Mouse (Mus musculus) intestine, postnatal 0 days (tissue): Measurements from ENCODE around the gene Mon2. TPM values are rescaled to one million over a fixed set of nuclear protein-coding genes. Genes with fewer than 3 reads are reported as not detected.
A peak's percentile ranks its signal among the peaks of the same experiment; 100 is the strongest.
"Not testable (repeated sequence)": the region's sequence is repeated elsewhere in the genome, so short reads cannot be mapped to it uniquely, and the experiment has no call there.

Experiments
- ATAC-seq: fragments of 200-750 bp; cut with Nextera tagmentation; 2 replicates; pipeline ENCODE4 v1.8.0; 2017; ENCODE audit warnings: mild to moderate bottlenecking, moderate TSS enrichment, moderate library complexity
- H3K27ac ChIP-seq: fragments of 300-500 bp; sonication (generic); 2 replicates; pipeline ENCODE4 v1.5.1; 2014; ENCODE audit warnings: mild to moderate bottlenecking, low read depth, low read length, moderate library complexity
- H3K27me3 ChIP-seq: fragments of 300-500 bp; sonication (generic); replicated peaks from 2 replicates; pipeline ENCODE4 v1.6.1; 2014; ENCODE audit warnings: low read length, mixed read lengths; ENCODE audit not compliant: control insufficient read depth, insufficient read depth
- H3K36me3 ChIP-seq: fragments of 300-500 bp; sonication (generic); 2 replicates; pipeline ENCODE4 v1.6.1; 2014; ENCODE audit warnings: mild to moderate bottlenecking, moderate library complexity; ENCODE audit not compliant: control insufficient read depth, insufficient read depth
- H3K4me1 ChIP-seq: fragments of 300-500 bp; sonication (generic); replicated peaks from 2 replicates; pipeline ENCODE4 v1.6.1; 2014; ENCODE audit warnings: antibody characterized with exemption, low read length, mixed read lengths; ENCODE audit not compliant: control insufficient read depth, insufficient read depth
- H3K4me2 ChIP-seq: fragments of 300-500 bp; sonication (generic); replicated peaks from 2 replicates; pipeline ENCODE4 v1.6.1; 2014; ENCODE audit warnings: low read depth, mild to moderate bottlenecking, moderate library complexity
- H3K4me3 ChIP-seq: fragments of 300-500 bp; sonication (generic); 2 replicates; pipeline ENCODE4 v1.5.1; 2014; ENCODE audit warnings: low read depth, low read length
- H3K9ac ChIP-seq: fragments of 300-500 bp; sonication (generic); 2 replicates; pipeline ENCODE4 v1.6.1; 2014; ENCODE audit warnings: mild to moderate bottlenecking, low read depth, low read length
- H3K9me3 ChIP-seq: fragments of 300-500 bp; sonication (generic); 2 replicates; pipeline ENCODE4 v1.6.1; 2016; ENCODE audit warnings: mixed run types; ENCODE audit not compliant: control insufficient read depth
- CTCF ChIP-seq: sonication (generic); IDR thresholded peaks from 2 replicates; pipeline ENCODE4 v1.5.1; 2016; ENCODE audit warnings: low read depth, mild to moderate bottlenecking, control low read depth, antibody characterized with exemption, moderate library complexity
- WGBS: fragments of 180-500 bp; shearing (Covaris S2); extraction: QIAGEN DNeasy Blood & Tissue Kit; methylation state at CpG from one replicate; pipeline ENCODE4 v1.1.7; 2014; 5-methylcytosine and 5-hydroxymethylcytosine counted together
- polyA plus RNA-seq: library from polyadenylated mRNA; unstranded; fragments of >200 nt; fragmentation: Nextera tagmentation; extraction: Ambion mirVana; gene quantifications from 2 replicates; pipeline ENCODE4 v1.2.1, GENCODE M21; 2015

The Mon2 gene
- polyA plus RNA-seq, 1 experiment from 2014 or later = 16.4 TPM

DNA sequence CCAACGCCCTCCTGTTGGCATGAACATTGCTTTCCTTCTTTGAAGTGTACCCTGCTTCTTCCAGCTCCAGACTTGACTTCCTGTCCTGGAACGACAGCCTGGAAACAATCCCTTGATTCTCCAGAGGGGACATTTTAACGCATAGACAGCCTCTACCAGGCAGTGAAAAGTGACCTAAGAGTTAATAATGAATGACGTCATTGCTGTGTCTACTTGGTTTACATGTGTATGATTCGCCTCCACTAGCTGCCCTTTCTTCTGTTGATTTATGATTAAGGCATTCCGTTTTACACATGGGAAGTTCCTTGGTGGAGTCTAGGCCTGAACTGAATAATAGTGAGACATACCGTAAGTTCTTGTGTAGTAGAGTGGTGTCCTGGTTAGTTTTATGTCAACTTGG is 109.9 kb downstream of the Mon2 start:
- Histone ChIP-seq H3K9ac (no peak overlapping the region), H3K4me1 (no peaks in the 10 kb centered on the region), H3K9me3 (no peaks in the 10 kb centered on the region), H3K27ac (no peak overlapping the region), H3K36me3 (no peaks in the 10 kb centered on the region), H3K4me2 (no peak overlapping the region), H3K27me3 (no peaks in the 10 kb centered on the region), H3K4me3 (no peak overlapping the region)
- WGBS = 50% methylated on average over 7 of the region's 7 CpGs
- TF ChIP-seq CTCF = no peak
- 0 out of 2 replicates have a peak, but pooled peaks have one; percentile 19 for ATAC-seq

- not testable (repeated sequence) for H3K4me1 ChIP-seq, H3K4me2 ChIP-seq, H3K9ac ChIP-seq, H3K27me3 ChIP-seq, H3K36me3 ChIP-seq, ATAC-seq, H3K9me3 ChIP-seq, H3K4me3 ChIP-seq, H3K27ac ChIP-seq
- 90% methylated on average over 4 of the region's 5 CpGs for WGBS
Observed at GRCm38 (mm10) chr10:122965650-122966049, 110.7 kb downstream of the Mon2 start.

- no peaks in the 10 kb centered on the region for H3K36me3 ChIP-seq
- H3K27me3 ChIP-seq = no peaks in the 10 kb centered on the region
- TF ChIP-seq CTCF = no peak
- ATAC-seq = no peak
- 45% methylated on average over 4 of the region's 4 CpGs for WGBS
- 0 out of 2 replicates have a peak overlapping the region, but pooled peaks have one; percentile 53 for H3K4me2 ChIP-seq
- H3K9me3 ChIP-seq = no peaks in the 10 kb centered on the region
- no peaks in the 10 kb centered on the region for H3K4me1 ChIP-seq
- no peak overlapping the region for H3K9ac ChIP-seq
- H3K4me3 ChIP-seq = no peak overlapping the region
- no peak overlapping the region for H3K27ac ChIP-seq
Observed at GRCm38 (mm10) chr10:122964241-122964636, 112.1 kb downstream of the Mon2 start.

DNA sequence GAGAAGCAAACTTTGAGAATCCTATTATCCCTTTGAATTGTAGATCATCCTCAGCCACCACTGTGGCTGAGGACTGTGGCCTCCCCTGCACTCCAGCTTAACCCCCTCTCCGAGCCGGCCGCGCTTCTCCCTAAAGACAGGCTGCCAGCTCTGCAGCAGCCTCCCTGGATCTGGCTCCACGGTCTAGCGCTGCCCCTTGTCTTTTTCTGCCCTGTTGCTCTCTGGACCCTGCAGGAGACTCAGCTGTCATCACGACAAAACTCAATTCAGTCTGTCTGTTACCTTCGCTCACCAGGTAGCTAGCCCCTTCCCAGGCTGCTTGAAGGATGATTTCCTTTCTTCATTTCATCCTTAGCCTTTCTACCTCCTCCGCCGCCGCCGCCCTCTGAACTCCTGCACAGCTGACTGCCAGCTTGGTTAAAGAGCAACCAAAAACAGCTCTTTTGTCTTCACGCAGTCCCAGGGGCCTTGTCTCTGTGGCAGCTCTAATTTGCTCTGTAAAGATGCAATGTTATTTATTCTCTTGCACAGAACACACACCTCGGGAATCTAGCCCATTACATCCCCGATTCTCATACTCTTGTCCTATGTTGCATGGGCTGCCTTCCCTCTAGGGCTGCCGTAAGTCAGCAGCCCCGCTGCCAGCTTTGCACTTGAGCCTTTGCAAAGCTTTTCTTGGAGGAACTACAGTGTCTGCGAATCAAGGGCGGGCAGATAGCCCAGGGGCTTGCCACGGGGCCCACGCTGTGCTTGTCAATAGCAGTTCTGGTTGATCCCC is 112.7 kb downstream of the Mon2 start:
- 13% methylated on average over 21 of the region's 21 CpGs for WGBS
- TF ChIP-seq CTCF = no peak
- Histone ChIP-seq H3K36me3 (no peaks in the 10 kb centered on the region), H3K27me3 (no peaks in the 10 kb centered on the region), H3K4me1 (no peaks in the 10 kb centered on the region), H3K9me3 (no peaks in the 10 kb centered on the region), H3K27ac (no peak overlapping the region), H3K4me3 (no peak overlapping the region), H3K4me2 (peak overlapping the region; percentile 53), H3K9ac (no peak overlapping the region)
- no peak for ATAC-seq

- Histone ChIP-seq H3K27me3 (no peaks in the 10 kb centered on the region), H3K4me3 (no peak overlapping the region), H3K36me3 (no peaks in the 10 kb centered on the region), H3K27ac (no peak overlapping the region), H3K9ac (no peak overlapping the region), H3K4me2 (no peak overlapping the region), H3K4me1 (no peaks in the 10 kb centered on the region), H3K9me3 (no peaks in the 10 kb centered on the region)
- ATAC-seq = no peak
- 85% methylated on average over 9 of the region's 9 CpGs for WGBS
- TF ChIP-seq CTCF = no peak
Observed at GRCm38 (mm10) chr10:122962651-122963050, 113.7 kb downstream of the Mon2 start.

DNA sequence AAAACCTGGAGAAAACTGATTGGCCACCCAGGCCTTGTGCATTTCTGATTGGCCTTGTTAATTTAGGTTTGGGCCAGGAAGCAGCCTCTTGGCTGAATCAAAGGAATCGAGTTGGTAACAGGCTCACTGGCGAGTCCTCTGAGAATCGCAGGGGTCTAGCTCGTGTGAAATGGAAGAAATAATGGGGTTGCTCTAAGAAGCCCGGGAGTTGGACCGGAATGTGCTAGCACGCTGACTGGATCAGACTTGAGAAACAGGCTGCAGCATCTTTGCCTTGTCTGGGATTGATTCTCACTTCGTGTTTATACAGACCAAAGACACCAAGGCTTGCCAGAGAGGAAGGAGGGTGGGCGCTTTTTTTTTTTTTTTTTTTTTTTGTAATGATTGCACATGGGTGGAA is 114.8 kb downstream of the Mon2 start:
- no peak overlapping the region for H3K9ac ChIP-seq
- H3K9me3 ChIP-seq = no peaks in the 10 kb centered on the region
- WGBS = 73% methylated on average over 9 of the region's 9 CpGs
- no peak overlapping the region for H3K4me3 ChIP-seq
- no peak overlapping the region for H3K27ac ChIP-seq
- no peak for TF ChIP-seq CTCF
- no peaks in the 10 kb centered on the region for H3K36me3 ChIP-seq
- H3K27me3 ChIP-seq = no peaks in the 10 kb centered on the region
- no peak for ATAC-seq
- no peak overlapping the region for H3K4me2 ChIP-seq
- no peaks in the 10 kb centered on the region for H3K4me1 ChIP-seq

DNA sequence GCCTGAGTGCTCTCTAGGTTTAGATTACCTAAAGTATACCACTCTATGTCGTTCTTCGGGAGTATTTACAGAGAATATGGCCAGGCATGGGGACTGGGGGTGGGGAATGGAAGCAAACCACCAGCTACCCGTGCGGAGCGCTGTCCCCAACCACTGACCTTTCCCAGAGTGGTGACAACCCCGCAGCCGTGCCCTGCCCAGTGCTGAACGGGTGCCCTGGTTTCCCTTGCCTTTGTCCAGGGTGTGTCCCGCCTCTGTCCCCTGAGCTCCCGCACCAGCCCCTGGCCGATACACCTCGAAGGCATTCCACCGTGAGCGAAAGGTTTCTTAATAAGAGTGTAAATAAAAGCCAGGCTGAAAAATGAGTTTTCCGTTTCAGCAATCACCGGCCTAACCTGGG is 115.6 kb downstream of the Mon2 start:
- no peak overlapping the region for H3K27ac ChIP-seq
- no peak overlapping the region for H3K4me3 ChIP-seq
- no peak overlapping the region for H3K9ac ChIP-seq
- H3K9me3 ChIP-seq = no peaks in the 10 kb centered on the region
- no peak for ATAC-seq
- peak overlapping the region; percentile 6 for H3K4me2 ChIP-seq
- H3K27me3 ChIP-seq = no peaks in the 10 kb centered on the region
- WGBS = 51% methylated on average over 16 of the region's 16 CpGs
- H3K4me1 ChIP-seq = no peaks in the 10 kb centered on the region
- TF ChIP-seq CTCF = no peak
- H3K36me3 ChIP-seq = no peaks in the 10 kb centered on the region
